Mouse (Mus musculus) heart, postnatal 10 days (tissue): ENCODE measurements at regions not wholly inside any gene's neighbourhood (a gene's known extent, or its start where the extent isn't known, plus 50 kb on each side); places are given as distances from the start of the nearest gene placed in this dataset.
"Not testable (repeated sequence)": the region's sequence is repeated elsewhere in the genome, so short reads cannot be mapped to it uniquely, and the experiment has no call there.

Experiments used
- DNase-seq, 2 experiments: peaks; one replicate each; pipeline ENCODE4 v3.0.0; 2021
- intact Hi-C: fragments of 180-260 bp; cut with DNase I; formaldehyde crosslinking; loops from one replicate; pipeline ENCODE4 v1.15.1; 2025
- microRNA-seq, 2 experiments: library from miRNA; unstranded; fragments of <30 nt; microRNA quantifications; one replicate each; pipeline ENCODE4 v1.2.0; 2022

- DNase-seq, result no peak
- intact Hi-C loops, result no loop called here
Measured at GRCm38 (mm10) chr4:3079901-3080300, 87.2 kb upstream of the Vmn1r2 start.

- DNase-seq, result no peak
- intact Hi-C loops, result no loop called here
Measured at GRCm38 (mm10) chr4:3080385-3081125, 86.6 kb upstream of the Vmn1r2 start.

- intact Hi-C loops, result no loop called here
- no peak for DNase-seq
Measured at GRCm38 (mm10) chr4:3081148-3081952, 85.8 kb upstream of the Vmn1r2 start.

GRCm38 (mm10) chr4:3081953-3082950 lies 84.9 kb upstream of the Vmn1r2 start:
- intact Hi-C loops, result no loop called here
- DNase-seq, result no peak

- intact Hi-C loops, result no loop called here
- DNase-seq, result no peak
Measured at GRCm38 (mm10) chr4:3083161-3084020, 83.7 kb upstream of the Vmn1r2 start.

- intact Hi-C loops, result no loop called here
- no peak for DNase-seq
Measured at GRCm38 (mm10) chr4:3084021-3084545, 83.0 kb upstream of the Vmn1r2 start.

GRCm38 (mm10) chr4:3085456-3086448 lies 81.4 kb upstream of the Vmn1r2 start:
- intact Hi-C loops, result no loop called here
- DNase-seq, result no peak

GRCm38 (mm10) chr4:3087616-3088015 lies 79.5 kb upstream of the Vmn1r2 start:
- intact Hi-C loops, DNase-seq: not testable (repeated sequence)

GRCm38 (mm10) chr4:3089567-3090377 lies 77.3 kb upstream of the Vmn1r2 start:
- intact Hi-C loops, result no loop called here
- DNase-seq, result no peak

GRCm38 (mm10) chr4:3090378-3090735 lies 76.8 kb upstream of the Vmn1r2 start:
- no peak for DNase-seq
- intact Hi-C loops, result no loop called here

GRCm38 (mm10) chr4:3090742-3091141 lies 76.4 kb upstream of the Vmn1r2 start:
- DNase-seq, result no peak
- intact Hi-C loops, result no loop called here

Small RNA genes lying in the stretch of these regions (microRNA-seq; reads per million reads assigned to microRNA genes)
- 0 reads per million in 2 experiments for gene Gm27878
